Mouse (Mus musculus) heart, embryonic 16.5 days (tissue): ENCODE measurements at regions not wholly inside any gene's neighbourhood (a gene's known extent, or its start where the extent isn't known, plus 50 kb on each side); places are given as distances from the start of the nearest gene placed in this dataset.

Source experiments
- ATAC-seq: fragments of 200-750 bp; cut with Nextera tagmentation; replicated peaks from 2 replicates; pipeline ENCODE4 v1.8.0; 2017; ENCODE audit warnings: moderate number of reproducible peaks; ENCODE audit not compliant: insufficient read depth, low FRiP score; ENCODE audit errors: extremely low read depth
- H3K27ac ChIP-seq: fragments of 300-500 bp; sonication (generic); 2 replicates; pipeline ENCODE4 v1.5.1; 2014; ENCODE audit warnings: mild to moderate bottlenecking, low read length, control low read depth, moderate library complexity
- H3K27me3 ChIP-seq: fragments of 300-500 bp; sonication (generic); 2 replicates; pipeline ENCODE4 v1.6.1; 2014; ENCODE audit warnings: low read length, mixed read lengths; ENCODE audit not compliant: control insufficient read depth, insufficient read depth
- H3K36me3 ChIP-seq: fragments of 300-500 bp; sonication (generic); 2 replicates; pipeline ENCODE4 v1.6.1; 2014; ENCODE audit not compliant: control insufficient read depth, insufficient read depth
- H3K4me1 ChIP-seq: fragments of 300-500 bp; sonication (generic); 2 replicates; pipeline ENCODE4 v1.6.1; 2014; ENCODE audit warnings: low read length, mixed read lengths; ENCODE audit not compliant: control insufficient read depth, insufficient read depth
- H3K4me2 ChIP-seq: fragments of 300-500 bp; sonication (generic); 2 replicates; pipeline ENCODE4 v1.6.1; 2014; ENCODE audit warnings: low read depth, mild to moderate bottlenecking, control low read depth, low read length
- H3K4me3 ChIP-seq: fragments of 300-500 bp; sonication (generic); 2 replicates; pipeline ENCODE4 v1.5.1; 2014; ENCODE audit warnings: mild to moderate bottlenecking, control low read depth, low read length
- H3K9ac ChIP-seq: fragments of 300-500 bp; sonication (generic); 2 replicates; pipeline ENCODE4 v1.6.1; 2014; ENCODE audit warnings: low read length, control low read depth
- H3K9me3 ChIP-seq: fragments of 300-500 bp; sonication (generic); replicated peaks from 2 replicates; pipeline ENCODE4 v1.6.1; 2016; ENCODE audit warnings: low read length; ENCODE audit not compliant: control insufficient read depth
- WGBS: fragments of 180-500 bp; shearing (Covaris S2); extraction: QIAGEN DNeasy Blood & Tissue Kit; methylation state at CpG from one replicate; pipeline ENCODE4 v1.1.7; 2014; 5-methylcytosine and 5-hydroxymethylcytosine counted together

- Histone ChIP-seq H3K36me3 (no peaks in the 10 kb centered on the region), H3K4me1 (peaks cover 13% of the 10 kb centered on the region), H3K4me3 (no peak overlapping the region), H3K9ac (no peak overlapping the region), H3K27me3 (peaks cover 20% of the 10 kb centered on the region), H3K9me3 (0 out of 2 replicates have a peak, but pooled peaks cover 3% of the 10 kb centered on the region), H3K4me2 (no peak overlapping the region), H3K27ac (no peak overlapping the region)
- no peak for ATAC-seq
- 94% methylated on average over 7 of the region's 7 CpGs for WGBS
Measured at GRCm38 (mm10) chr9:47374086-47374485, 155.9 kb upstream of the Cadm1 start.

- 0 out of 2 replicates have a peak, but pooled peaks cover 3% of the 10 kb centered on the region for H3K9me3 ChIP-seq
- H3K36me3 ChIP-seq, result no peaks in the 10 kb centered on the region
- WGBS, result 20% methylated on average over 1 of the region's 1 CpGs
- peaks cover 18% of the 10 kb centered on the region for H3K4me1 ChIP-seq
- H3K27ac ChIP-seq, result peak overlapping the region; percentile 68
- H3K9ac ChIP-seq, result no peak overlapping the region
- peaks cover 29% of the 10 kb centered on the region for H3K27me3 ChIP-seq
- no peak overlapping the region for H3K4me2 ChIP-seq
- H3K4me3 ChIP-seq, result no peak overlapping the region
- ATAC-seq, result peak; percentile 94
Measured at GRCm38 (mm10) chr9:47376645-47377044, 153.3 kb upstream of the Cadm1 start.

- no peak overlapping the region for H3K27ac ChIP-seq
- H3K4me3 ChIP-seq, result no peak overlapping the region
Measured at GRCm38 (mm10) chr9:47378541-47378940, 151.4 kb upstream of the Cadm1 start.

GRCm38 (mm10) chr9:47380361-47380760 is 149.6 kb upstream of the Cadm1 start:
- H3K4me2 ChIP-seq, result no peak overlapping the region
- peaks cover 18% of the 10 kb centered on the region for H3K4me1 ChIP-seq
- no peak overlapping the region for H3K4me3 ChIP-seq
- ATAC-seq, result no peak
- peaks cover 30% of the 10 kb centered on the region for H3K27me3 ChIP-seq
- H3K9ac ChIP-seq, result no peak overlapping the region
- H3K36me3 ChIP-seq, result no peaks in the 10 kb centered on the region
- H3K27ac ChIP-seq, result no peak overlapping the region
- 56% methylated on average over 7 of the region's 7 CpGs for WGBS
- H3K9me3 ChIP-seq, result no peaks in the 10 kb centered on the region

More at GRCm38 (mm10) chr9:47378541-47378940, 151.4 kb upstream of the Cadm1 start:
- H3K4me1 ChIP-seq, result peaks cover 18% of the 10 kb centered on the region
- no peak overlapping the region for H3K4me2 ChIP-seq
- H3K9me3 ChIP-seq, result 0 out of 2 replicates have a peak, but pooled peaks cover 3% of the 10 kb centered on the region
- 65% methylated on average over 5 of the region's 5 CpGs for WGBS
- H3K36me3 ChIP-seq, result no peaks in the 10 kb centered on the region
- peaks cover 28% of the 10 kb centered on the region for H3K27me3 ChIP-seq
- H3K9ac ChIP-seq, result no peak overlapping the region
- ATAC-seq, result no peak

- ATAC-seq, result no peak
Measured at GRCm38 (mm10) chr9:47384185-47384854, 145.7 kb upstream of the Cadm1 start.

GRCm38 (mm10) chr9:47386646-47387045 is 143.3 kb upstream of the Cadm1 start:
- H3K4me2 ChIP-seq, result no peak overlapping the region
- 77% methylated on average over 11 of the region's 11 CpGs for WGBS
- H3K27me3 ChIP-seq, result peaks cover 58% of the 10 kb centered on the region
- H3K36me3 ChIP-seq, result no peaks in the 10 kb centered on the region
- no peak overlapping the region for H3K27ac ChIP-seq
- no peak overlapping the region for H3K4me3 ChIP-seq
- ATAC-seq, result no peak
- no peaks in the 10 kb centered on the region for H3K9me3 ChIP-seq
- H3K4me1 ChIP-seq, result no peaks in the 10 kb centered on the region
- H3K9ac ChIP-seq, result no peak overlapping the region

More at GRCm38 (mm10) chr9:47384185-47384854, 145.7 kb upstream of the Cadm1 start:
- Histone ChIP-seq H3K27me3 (peaks cover 50% of the 10 kb centered on the region), H3K4me3 (no peak overlapping the region), H3K9me3 (no peaks in the 10 kb centered on the region), H3K36me3 (no peaks in the 10 kb centered on the region), H3K4me1 (0 out of 2 replicates have a peak, but pooled peaks cover 5% of the 10 kb centered on the region), H3K9ac (no peak overlapping the region), H3K27ac (no peak overlapping the region), H3K4me2 (no peak overlapping the region)
- 71% methylated on average over 4 of the region's 4 CpGs for WGBS

GRCm38 (mm10) chr9:47387221-47387620 is 142.8 kb upstream of the Cadm1 start:
- H3K9ac ChIP-seq, result no peak overlapping the region
- 58% methylated on average over 4 of the region's 4 CpGs for WGBS
- no peaks in the 10 kb centered on the region for H3K36me3 ChIP-seq
- no peaks in the 10 kb centered on the region for H3K9me3 ChIP-seq
- H3K27ac ChIP-seq, result no peak overlapping the region
- no peak overlapping the region for H3K4me2 ChIP-seq
- peaks cover 64% of the 10 kb centered on the region for H3K27me3 ChIP-seq
- no peak overlapping the region for H3K4me3 ChIP-seq
- no peaks in the 10 kb centered on the region for H3K4me1 ChIP-seq
- ATAC-seq, result no peak

- H3K27me3 ChIP-seq, result peaks cover 67% of the 10 kb centered on the region
Measured at GRCm38 (mm10) chr9:47387716-47388300, 142.2 kb upstream of the Cadm1 start.

GRCm38 (mm10) chr9:47389901-47390300 is 140.1 kb upstream of the Cadm1 start:
- Histone ChIP-seq H3K27me3 (peaks cover 87% of the 10 kb centered on the region), H3K9me3 (no peaks in the 10 kb centered on the region), H3K27ac (no peak overlapping the region), H3K4me3 (no peak overlapping the region), H3K4me2 (no peak overlapping the region), H3K4me1 (no peaks in the 10 kb centered on the region), H3K36me3 (no peaks in the 10 kb centered on the region), H3K9ac (no peak overlapping the region)
- 88% methylated on average over 6 of the region's 6 CpGs for WGBS
- ATAC-seq, result no peak

More at GRCm38 (mm10) chr9:47387716-47388300, 142.2 kb upstream of the Cadm1 start:
- Histone ChIP-seq H3K4me3 (no peak overlapping the region), H3K4me2 (no peak overlapping the region), H3K4me1 (no peaks in the 10 kb centered on the region), H3K9ac (no peak overlapping the region), H3K27ac (no peak overlapping the region), H3K36me3 (no peaks in the 10 kb centered on the region), H3K9me3 (no peaks in the 10 kb centered on the region)
- ATAC-seq, result no peak
- 63% methylated on average over 8 of the region's 8 CpGs for WGBS
